Mouse (Mus musculus) T-helper 2 cell (primary cell): Measurements from ENCODE around the gene Supt7l.

Source experiments
- in situ Hi-C: fragments of 300-600 bp; cut with MboI, MseI; formaldehyde crosslinking; loops from one replicate; pipeline ENCODE4 v1.15.1; 2025; ENCODE audit warnings: high pct_unique_total_duplicates

The Supt7l gene

GRCm38 (mm10) chr5:31494513-31495297 is 32.9 kb downstream of the Supt7l start, which contains the start of gene Gpn1:
Gene Gpn1, plus strand, starts transcription at chr5:31494741.
- in situ Hi-C loops = no loop called here

GRCm38 (mm10) chr5:31492031-31492430 is 35.6 kb downstream of the Supt7l start:
- in situ Hi-C loops = no loop called here

DNA sequence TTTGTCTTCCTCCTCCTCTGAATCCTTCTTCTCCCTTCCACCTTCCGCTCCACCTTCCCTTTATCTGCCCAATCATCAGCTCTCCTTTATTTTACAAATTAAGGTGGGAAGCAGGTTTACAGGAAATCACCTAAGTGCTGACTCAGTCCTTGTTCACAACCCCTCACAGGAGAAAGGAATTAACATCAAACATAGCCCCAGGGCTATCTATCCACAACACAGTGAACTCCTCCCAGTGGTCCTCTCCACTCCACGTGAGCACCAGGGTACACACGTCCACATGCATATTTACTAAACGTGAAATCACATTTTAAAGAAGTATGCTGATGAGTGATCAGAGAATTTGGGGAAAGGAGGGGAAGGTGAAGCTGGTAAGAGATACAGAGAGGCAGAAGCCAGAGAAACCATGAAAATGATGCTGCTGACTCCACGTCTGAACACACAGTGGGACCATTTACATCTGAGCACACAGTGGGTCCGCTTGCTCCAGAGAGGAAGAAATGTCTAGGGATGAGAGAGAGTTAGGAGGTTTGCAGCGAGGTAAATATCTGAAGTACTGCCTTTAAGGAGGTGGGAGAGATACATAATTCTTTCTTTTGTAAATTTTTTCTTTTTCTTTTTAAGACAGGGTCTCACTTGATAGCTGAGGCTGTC is 38.4 kb downstream of the Supt7l start:
- in situ Hi-C loops = no loop called here

GRCm38 (mm10) chr5:31487889-31488288 is 39.7 kb downstream of the Supt7l start:
- in situ Hi-C loops = no loop called here

- in situ Hi-C loops = no loop called here
These were observed 42.2 kb downstream of the Supt7l start, which contains the start of gene 4930548H24Rik for GRCm38 (mm10) chr5:31485440-31485839. Gene 4930548H24Rik, plus strand, starts transcription at chr5:31485740.

GRCm38 (mm10) chr5:31480536-31480935 is 47.1 kb downstream of the Supt7l start:
- in situ Hi-C loops = no loop called here

GRCm38 (mm10) chr5:31470334-31470733 is 57.3 kb downstream of the Supt7l start:
- in situ Hi-C loops = no loop called here

DNA sequence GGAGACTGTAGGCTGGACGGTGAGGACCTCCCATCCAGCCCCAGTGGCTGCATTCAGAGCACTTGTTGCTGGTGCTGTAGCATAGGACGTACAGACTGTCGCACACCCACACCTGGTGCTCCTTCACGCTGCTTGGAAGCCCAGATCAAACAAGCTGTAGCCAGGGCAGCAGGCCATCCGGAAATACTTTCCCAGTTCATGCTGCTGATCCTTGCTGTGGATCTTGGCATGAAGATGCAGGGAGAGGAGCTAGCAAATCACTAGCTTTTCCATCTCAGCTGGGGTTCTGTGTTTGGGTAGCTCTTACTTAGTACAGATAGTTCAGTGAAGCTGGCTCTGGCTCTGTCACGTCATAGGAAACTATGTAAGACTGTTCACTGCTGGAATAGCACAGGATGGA is 57.9 kb downstream of the Supt7l start:
- in situ Hi-C loops = no loop called here

GRCm38 (mm10) chr5:31467798-31468197 is 59.8 kb downstream of the Supt7l start:
- in situ Hi-C loops = no loop called here
